Mouse (Mus musculus) neural tube, embryonic 11.5 days (tissue): ENCODE measurements around the gene Mrps36. TPM values are rescaled to one million over a fixed set of nuclear protein-coding genes. Genes with fewer than 3 reads are reported as not detected.
"Not testable (repeated sequence)": the region's sequence is repeated elsewhere in the genome, so short reads cannot be mapped to it uniquely, and the experiment has no call there.

Experiments used
- ATAC-seq: fragments of 200-750 bp; cut with Nextera tagmentation; 2 replicates; pipeline ENCODE4 v1.8.0; 2017; ENCODE audit warnings: moderate number of reproducible peaks, mild to moderate bottlenecking, moderate TSS enrichment, moderate library complexity; ENCODE audit not compliant: insufficient read depth, low FRiP score, low TSS enrichment
- DNase-seq: peaks from one replicate; pipeline ENCODE4 v3.0.0-alpha.2; 2015; ENCODE audit warnings: low spot score
- H3K27ac ChIP-seq: fragments of 300-500 bp; sonication (generic); 2 replicates; pipeline ENCODE4 v1.5.1; 2014; ENCODE audit warnings: low read depth, mild to moderate bottlenecking, low read length
- H3K27me3 ChIP-seq: fragments of 300-500 bp; sonication (generic); 2 replicates; pipeline ENCODE4 v1.6.1; 2014; ENCODE audit warnings: mild to moderate bottlenecking, low read length, mixed read lengths; ENCODE audit not compliant: control insufficient read depth, insufficient read depth
- H3K36me3 ChIP-seq: fragments of 300-500 bp; sonication (generic); 2 replicates; pipeline ENCODE4 v1.6.1; 2014; ENCODE audit warnings: mild to moderate bottlenecking, low read length, moderate library complexity, mixed read lengths; ENCODE audit not compliant: control insufficient read depth, insufficient read depth
- H3K4me1 ChIP-seq: fragments of 300-500 bp; sonication (generic); 2 replicates; pipeline ENCODE4 v1.6.1; 2014; ENCODE audit warnings: low read length, mixed read lengths; ENCODE audit not compliant: control insufficient read depth, insufficient read depth
- H3K4me2 ChIP-seq: fragments of 300-500 bp; sonication (generic); 2 replicates; pipeline ENCODE4 v1.6.1; 2014; ENCODE audit warnings: low read depth, mild to moderate bottlenecking, moderate library complexity
- H3K4me3 ChIP-seq: fragments of 300-500 bp; sonication (generic); 2 replicates; pipeline ENCODE4 v1.5.1; 2014; ENCODE audit warnings: low read depth, low read length
- H3K9ac ChIP-seq: fragments of 300-500 bp; sonication (generic); 2 replicates; pipeline ENCODE4 v1.6.1; 2014; ENCODE audit warnings: mild to moderate bottlenecking, low read length
- H3K9me3 ChIP-seq: fragments of 300-500 bp; sonication (generic); 2 replicates; pipeline ENCODE4 v1.6.1; 2016; ENCODE audit warnings: low read length; ENCODE audit not compliant: control insufficient read depth
- WGBS: fragments of 180-500 bp; shearing (Covaris S2); extraction: QIAGEN DNeasy Blood & Tissue Kit; methylation state at CpG from one replicate; pipeline ENCODE4 v1.1.7; 2014; 5-methylcytosine and 5-hydroxymethylcytosine counted together
- polyA plus RNA-seq: library from polyadenylated mRNA; unstranded; fragments of >200 nt; fragmentation: Nextera tagmentation; extraction: Ambion mirVana; gene quantifications from 2 replicates; pipeline ENCODE4 v1.2.1, GENCODE M21; 2014

The Mrps36 gene
- polyA plus RNA-seq, 1 experiment from 2014 or later: 144 TPM

DNA sequence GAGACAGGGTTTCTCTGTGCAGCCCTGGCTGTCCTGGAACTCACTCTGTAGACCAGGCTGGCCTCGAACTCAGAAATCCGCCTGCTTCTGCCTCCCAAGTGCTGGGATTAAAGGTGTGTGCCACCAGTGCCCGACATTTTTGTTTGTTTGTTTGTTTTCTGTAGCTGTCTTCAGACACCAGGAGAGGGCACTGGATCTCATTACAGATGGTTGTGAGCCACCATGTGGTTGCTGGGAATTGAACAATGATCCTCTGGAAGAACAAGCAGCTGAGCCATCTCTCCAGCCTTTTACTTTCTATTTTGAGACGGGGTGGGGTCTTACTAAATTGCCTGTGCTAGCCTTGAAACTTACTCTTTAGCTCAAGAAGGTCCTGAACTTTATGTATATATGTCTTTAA is 15.9 kb downstream of the Mrps36 start:
- not testable (repeated sequence) for H3K27ac ChIP-seq, H3K9me3 ChIP-seq, H3K4me1 ChIP-seq, ATAC-seq, H3K9ac ChIP-seq, H3K27me3 ChIP-seq, H3K4me2 ChIP-seq, DNase-seq, H3K36me3 ChIP-seq, H3K4me3 ChIP-seq
- 91% methylated on average over 4 of the region's 4 CpGs for WGBS

DNA sequence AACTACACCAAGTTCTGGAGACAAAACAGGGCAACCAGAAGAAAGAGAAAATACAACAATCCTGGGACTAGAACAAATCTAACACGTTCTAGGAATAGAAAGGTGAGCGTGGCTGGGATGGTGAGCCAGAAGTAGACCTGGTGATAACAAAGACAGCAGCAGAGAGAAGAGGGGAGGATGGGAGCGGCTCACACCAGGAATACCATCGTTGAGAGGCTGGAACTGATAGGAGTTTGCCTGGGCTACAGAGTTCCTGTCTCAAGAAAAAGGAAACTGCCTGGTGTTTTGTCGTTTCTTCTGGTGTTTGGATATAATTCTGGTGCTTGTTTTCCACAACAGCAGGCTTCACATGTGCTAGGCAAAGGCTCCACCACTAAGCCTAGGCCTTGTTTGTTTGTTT is 16.4 kb downstream of the Mrps36 start:
- Histone ChIP-seq H3K4me3 (no peak overlapping the region), H3K36me3 (peaks cover 4% of the 10 kb centered on the region; the same call in 1 of the 2 replicates), H3K9ac (no peak overlapping the region), H3K27ac (no peak overlapping the region), H3K27me3 (no peaks in the 10 kb centered on the region), H3K4me1 (no peaks in the 10 kb centered on the region), H3K9me3 (no peaks in the 10 kb centered on the region), H3K4me2 (no peak overlapping the region)
- ATAC-seq (no peak), DNase-seq (no peak)
- 93% methylated on average over 5 of the region's 5 CpGs for WGBS

DNA sequence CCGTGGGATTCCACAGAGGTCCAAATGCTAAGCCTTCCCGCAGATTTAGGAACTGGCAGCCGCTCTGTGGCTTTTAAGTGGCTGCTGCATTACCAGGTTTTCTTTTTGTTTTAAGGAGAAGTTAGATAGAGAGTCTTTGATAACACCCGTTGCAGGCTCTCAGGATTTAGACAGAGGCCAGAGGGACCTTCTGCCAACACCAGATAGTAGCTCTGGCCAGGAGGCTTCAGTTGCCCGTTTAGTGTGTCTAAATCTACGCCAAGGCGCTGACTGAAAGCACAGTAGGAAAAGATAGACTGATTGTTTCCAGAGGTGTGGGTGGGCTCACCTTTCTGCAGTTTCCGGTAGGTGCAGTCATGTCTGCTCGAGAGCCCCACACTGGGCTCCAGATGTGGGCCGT is 19.3 kb downstream of the Mrps36 start:
- H3K27ac ChIP-seq: no peak overlapping the region
- H3K4me1 ChIP-seq: no peaks in the 10 kb centered on the region
- H3K9me3 ChIP-seq: no peaks in the 10 kb centered on the region
- 95% methylated on average over 10 of the region's 10 CpGs for WGBS
- no peak overlapping the region for H3K4me2 ChIP-seq
- peaks cover 8% of the 10 kb centered on the region for H3K36me3 ChIP-seq
- ATAC-seq (no peak), DNase-seq (no peak)
- H3K4me3 ChIP-seq: no peak overlapping the region
- no peak overlapping the region for H3K9ac ChIP-seq
- no peaks in the 10 kb centered on the region for H3K27me3 ChIP-seq

DNA sequence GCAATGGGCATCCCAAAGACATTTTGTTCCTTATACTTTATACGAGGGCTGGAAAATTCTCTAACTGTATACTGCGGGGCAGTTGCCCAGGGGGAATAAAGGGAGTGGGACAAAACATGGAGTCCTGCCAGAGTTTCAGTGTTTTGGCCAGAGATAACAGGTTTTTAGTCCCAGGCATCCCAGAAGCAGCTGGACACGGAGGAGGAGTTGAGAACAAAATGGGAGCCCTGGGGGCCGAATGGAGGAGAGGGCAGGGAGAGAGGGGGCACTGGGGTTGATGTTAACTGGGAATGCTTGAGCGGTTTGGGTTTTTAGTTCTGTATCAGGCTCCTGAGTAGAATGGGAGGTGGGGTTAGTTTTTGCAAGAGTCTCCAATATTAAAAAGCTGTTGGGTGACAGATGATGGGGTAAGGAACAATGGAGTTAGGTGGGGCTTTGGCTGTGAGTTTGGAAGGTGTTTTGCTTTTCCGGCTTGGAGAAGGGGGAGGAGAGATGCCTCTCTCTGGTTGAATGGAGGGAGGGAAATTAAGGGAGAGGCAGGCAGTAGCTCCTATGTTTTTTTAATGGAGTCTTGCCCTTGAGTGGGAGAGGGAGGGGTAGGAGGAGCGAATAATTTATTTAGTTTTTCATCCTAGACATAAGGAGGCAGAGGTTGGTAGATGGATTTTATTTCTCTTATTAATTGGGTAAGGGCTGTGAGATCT is 20.3 kb downstream of the Mrps36 start:
- Histone ChIP-seq H3K4me1 (no peaks in the 10 kb centered on the region), H3K9ac (no peak overlapping the region), H3K4me3 (no peak overlapping the region), H3K4me2 (no peak overlapping the region), H3K27me3 (no peaks in the 10 kb centered on the region), H3K27ac (no peak overlapping the region), H3K36me3 (peaks cover 8% of the 10 kb centered on the region), H3K9me3 (no peaks in the 10 kb centered on the region)
- 90% methylated on average over 7 of the region's 7 CpGs for WGBS
- ATAC-seq (no peak), DNase-seq (no peak)

DNA sequence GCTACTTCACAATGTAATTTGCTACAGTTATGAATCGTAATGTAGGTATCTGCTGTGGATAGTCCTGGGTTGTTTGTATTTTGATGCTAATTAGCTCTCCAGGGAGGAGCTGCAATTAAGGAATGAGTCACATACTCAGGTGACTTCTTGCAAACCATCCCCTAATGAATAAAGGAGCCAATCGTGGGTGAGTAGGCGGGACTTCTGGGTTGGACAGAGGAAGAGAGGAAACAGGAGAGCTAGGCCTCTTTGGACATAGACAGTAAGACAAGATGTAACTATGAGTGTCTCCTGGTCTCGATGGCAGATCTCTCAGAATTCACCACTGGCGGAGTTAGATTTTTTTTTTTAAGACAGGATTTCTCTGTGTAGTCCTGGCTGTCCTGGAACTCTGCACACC is 22.8 kb downstream of the Mrps36 start:
- no peaks in the 10 kb centered on the region for H3K4me1 ChIP-seq
- H3K27ac ChIP-seq: no peak overlapping the region
- H3K4me2 ChIP-seq: no peak overlapping the region
- H3K9ac ChIP-seq: no peak overlapping the region
- no peaks in the 10 kb centered on the region for H3K9me3 ChIP-seq
- DNase-seq (no peak), ATAC-seq (no peak)
- H3K36me3 ChIP-seq: peaks cover 12% of the 10 kb centered on the region
- 91% methylated on average over 5 of the region's 5 CpGs for WGBS
- H3K27me3 ChIP-seq: no peaks in the 10 kb centered on the region
- H3K4me3 ChIP-seq: no peak overlapping the region

DNA sequence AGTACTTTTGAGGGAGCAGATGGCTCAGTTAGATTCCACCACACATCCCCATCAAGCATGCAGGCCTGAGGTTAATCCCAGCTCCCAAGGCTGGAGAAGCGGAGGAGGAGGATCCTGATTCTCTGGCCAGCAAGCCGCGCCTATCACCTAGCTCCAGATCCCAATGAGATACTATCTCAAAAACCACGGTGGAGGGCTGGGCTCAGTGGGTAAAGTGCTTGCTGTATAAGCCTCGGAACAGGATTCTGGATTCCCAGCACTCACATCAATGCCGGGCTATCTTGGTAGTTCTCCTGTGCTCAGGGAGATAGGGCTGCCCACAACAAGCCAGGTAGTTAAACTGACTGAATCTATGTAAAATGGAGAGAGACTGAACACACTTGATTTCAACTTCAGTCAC is 29.0 kb downstream of the Mrps36 start:
- Histone ChIP-seq H3K27ac (no peak overlapping the region), H3K4me1 (no peaks in the 10 kb centered on the region), H3K4me2 (no peak overlapping the region), H3K4me3 (no peak overlapping the region), H3K9ac (no peak overlapping the region), H3K9me3 (no peaks in the 10 kb centered on the region), H3K36me3 (peaks cover 15% of the 10 kb centered on the region), H3K27me3 (no peaks in the 10 kb centered on the region)
- 95% methylated on average over 6 of the region's 6 CpGs for WGBS
- DNase-seq: no peak
- no peak for ATAC-seq

DNA sequence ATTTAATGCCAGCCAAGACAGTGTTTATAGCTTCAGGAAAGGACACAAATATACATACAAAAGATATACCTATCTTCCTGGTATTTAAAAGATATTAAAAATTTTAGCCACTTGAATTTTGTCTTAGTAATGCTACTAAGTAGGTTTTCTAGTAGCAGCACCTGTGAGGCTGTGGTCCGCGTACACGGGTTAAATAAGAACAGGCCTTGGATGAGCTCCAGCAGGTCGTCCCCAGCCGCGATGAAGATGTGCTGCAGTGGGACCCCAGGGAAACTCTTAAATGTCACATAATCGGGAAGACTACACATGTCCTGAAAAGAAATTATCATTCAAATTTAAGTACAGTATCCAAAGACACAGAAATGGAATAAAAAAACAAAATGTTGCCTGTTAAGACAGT is 38.3 kb downstream of the Mrps36 start:
- H3K9me3 ChIP-seq: no peaks in the 10 kb centered on the region
- no peak overlapping the region for H3K4me2 ChIP-seq
- ATAC-seq (no peak), DNase-seq (no peak)
- H3K4me3 ChIP-seq: no peak overlapping the region
- H3K9ac ChIP-seq: no peak overlapping the region
- 97% methylated on average over 7 of the region's 7 CpGs for whole genome bisulfite sequencing
- no peaks in the 10 kb centered on the region for H3K4me1 ChIP-seq
- no peak overlapping the region for H3K27ac ChIP-seq
- H3K27me3 ChIP-seq: no peaks in the 10 kb centered on the region
- H3K36me3 ChIP-seq: peaks cover 33% of the 10 kb centered on the region

DNA sequence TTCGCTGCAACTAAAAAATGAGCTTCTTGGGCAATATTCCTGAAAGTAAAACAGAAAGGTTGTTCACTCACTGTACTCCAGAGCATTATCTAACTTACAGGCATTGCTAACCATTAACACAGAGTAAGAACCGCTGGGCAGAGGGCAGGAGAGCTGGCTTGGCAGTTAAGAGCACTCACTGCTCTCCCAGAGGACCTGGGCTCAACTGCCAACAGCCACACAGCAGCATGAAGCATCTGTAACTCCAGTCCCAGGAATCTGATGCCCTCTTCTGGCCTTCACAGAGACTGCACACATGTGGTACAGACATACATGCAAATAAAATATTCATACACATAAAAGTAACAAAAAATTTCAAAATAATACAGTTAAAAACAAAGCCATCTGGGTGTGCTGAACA is 41.0 kb downstream of the Mrps36 start:
- no peak overlapping the region for H3K4me3 ChIP-seq
- no peak overlapping the region for H3K27ac ChIP-seq
- no peaks in the 10 kb centered on the region for H3K4me1 ChIP-seq
- H3K9me3 ChIP-seq: no peaks in the 10 kb centered on the region
- no peak overlapping the region for H3K9ac ChIP-seq
- DNase-seq: no peak
- H3K36me3 ChIP-seq: peaks cover 28% of the 10 kb centered on the region
- no peak for ATAC-seq
- H3K4me2 ChIP-seq: no peak overlapping the region
- no peaks in the 10 kb centered on the region for H3K27me3 ChIP-seq
- 99% methylated on average over 2 of the region's 2 CpGs for WGBS

DNA sequence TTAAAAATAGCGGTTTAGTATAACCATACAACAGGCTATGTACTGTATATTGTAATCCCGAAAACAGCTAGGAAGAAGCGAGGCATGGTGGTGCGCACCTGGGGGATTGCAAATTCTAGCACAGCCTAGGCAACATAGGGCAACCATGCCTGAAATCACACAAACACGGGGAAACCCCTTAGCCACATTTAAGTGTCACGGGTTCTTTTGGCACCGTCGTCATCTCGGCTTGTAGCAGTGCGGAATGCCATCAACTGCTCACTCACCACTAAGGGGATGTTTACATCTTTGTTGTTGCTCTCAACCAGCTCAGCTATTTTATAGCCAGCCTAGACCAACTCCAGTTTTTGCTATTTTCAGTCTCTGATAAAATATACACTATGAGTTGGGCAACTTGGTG is 45.6 kb downstream of the Mrps36 start:
- DNase-seq (no peak), ATAC-seq (no peak)
- H3K9me3 ChIP-seq: no peaks in the 10 kb centered on the region
- no peaks in the 10 kb centered on the region for H3K4me1 ChIP-seq
- H3K4me3 ChIP-seq: no peak overlapping the region
- H3K27me3 ChIP-seq: no peaks in the 10 kb centered on the region
- H3K9ac ChIP-seq: no peak overlapping the region
- no peak overlapping the region for H3K4me2 ChIP-seq
- peaks cover 13% of the 10 kb centered on the region for H3K36me3 ChIP-seq
- H3K27ac ChIP-seq: no peak overlapping the region
- 96% methylated on average over 10 of the region's 10 CpGs for WGBS
